7 mouse cellular contexts compared by ENCODE assay signal in the genomic region with DNA sequence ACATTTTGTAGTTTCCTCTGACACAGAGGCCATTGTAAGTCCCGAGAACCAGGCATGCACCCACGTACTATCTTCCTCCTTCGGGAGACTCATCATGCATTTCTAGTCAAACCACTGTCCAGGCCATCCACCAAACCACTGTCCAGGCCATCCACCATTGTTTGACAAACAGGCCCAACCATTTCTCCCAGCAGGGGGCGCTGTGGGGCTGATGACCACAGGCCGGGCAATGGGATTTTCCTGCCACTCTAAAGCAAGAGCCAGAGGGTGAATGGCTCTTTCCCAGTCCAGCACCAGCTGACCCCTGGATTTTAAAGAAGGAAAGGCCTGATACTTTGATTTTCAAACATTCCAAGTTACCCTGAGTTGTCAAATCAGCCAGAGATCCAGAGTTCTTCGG. TPM values are rescaled to one million over a fixed set of nuclear protein-coding genes. Genes with fewer than 3 reads are reported as not detected.
A peak's percentile ranks its signal among the peaks of the same experiment; 100 is the strongest.
DNase-seq lines count a peak whose midpoint lies in the region; ATAC-seq and TF ChIP-seq lines count a peak whose summit lies in the region.

No protein-coding gene starts in this region.

- H3K9me3 ChIP-seq in stomach, postnatal 0 days (ENCODE audit: control insufficient read depth, low read length): no peaks in the 10 kb centered on the region

- no peak overlapping the region for H3K9ac ChIP-seq in stomach, postnatal 0 days (ENCODE audit: low read length)

- DNase-seq in ovary, postnatal 10 days (ENCODE audit: low spot score): peak; percentile 16
- no peak for DNase-seq in ovary, adult 18-20 months (ENCODE audit: low spot score)
- peak; percentile 80 for DNase-seq in adrenal gland, postnatal 10 days
- peak; percentile 51 for DNase-seq in embryo, embryonic 11 days
- peak; percentile 41 to 85 for DNase-seq in kidney, postnatal 36 days
- DNase-seq in stomach, postnatal 0 days (ENCODE audit: low spot score): peak; percentile 71

- H3K4me2 ChIP-seq in stomach, postnatal 0 days (replicated peaks; ENCODE audit: low read depth): no peak overlapping the region

- peak; percentile 72 for TF ChIP-seq CTCF in stomach, postnatal 0 days (IDR thresholded peaks at IDR 0.05; ENCODE audit: low read depth)

- no peak for TF ChIP-seq EP300 in stomach, postnatal 0 days (optimal IDR thresholded peaks at IDR 0.05)

- 71% methylated on average over 6 of the region's 6 CpGs for WGBS in stomach, postnatal 0 days

- no peak overlapping the region for H3K4me3 ChIP-seq in stomach, postnatal 0 days (ENCODE audit: low read depth, low read length)

- H3K27ac ChIP-seq in stomach, postnatal 0 days (replicated peaks): no peak overlapping the region

- no peaks in the 10 kb centered on the region for H3K27me3 ChIP-seq in stomach, postnatal 0 days (ENCODE audit: control insufficient read depth, insufficient read depth, low read length)

- H3K36me3 ChIP-seq in stomach, postnatal 0 days (ENCODE audit: control insufficient read depth, insufficient read depth, low read length): no peaks in the 10 kb centered on the region

- H3K4me1 ChIP-seq in stomach, postnatal 0 days (replicated peaks; ENCODE audit: control insufficient read depth, insufficient read depth): no peaks in the 10 kb centered on the region

- ATAC-seq in megakaryocyte, adult 5-6 weeks (ENCODE audit: poor library complexity, severe bottlenecking): peak; percentile 56; the same call in 1 of the 2 replicates
- no peak for ATAC-seq in stomach, postnatal 0 days (ENCODE audit: low FRiP score, low TSS enrichment)

RNA-seq across cellular contexts. Expression of a gene that starts 16.8 kb away (rescaled TPM):
- 1 to 10 TPM in 1 of 2 experiments, under 1 TPM in 1; 0.61 to 1.4 TPM for total RNA-seq in adrenal gland, postnatal 10 days (2021)
- total RNA-seq in megakaryocyte, adult 5-6 weeks (2015): not detected in 2 replicates
- total RNA-seq in megakaryocyte, adult 5-6 weeks (2017): 0.04 TPM in 1 of 2 replicates, not detected in the other
- polyA plus RNA-seq in stomach, postnatal 0 days (2015; fragmentation: Nextera tagmentation; extraction: Ambion mirVana): 1.7 and 1.8 TPM in 2 replicates
